10 mouse cellular contexts compared by ENCODE assay signal in genomic region chr8:105621841-105622240, GRCm38 (mm10). TPM values are rescaled to one million over a fixed set of nuclear protein-coding genes. Genes with fewer than 3 reads are reported as not detected.
A peak's percentile ranks its signal among the peaks of the same experiment; 100 is the strongest.
DNase-seq lines count a peak whose midpoint lies in the region; ATAC-seq and TF ChIP-seq lines count a peak whose summit lies in the region.
"Had no signal": no experiment of that assay in that cellular context is flagged by ENCODE, and none has a peak within 500 bp of the region (broad histone marks: within the 10 kb centered on the region; RNA-seq: fewer than 3 reads in every experiment).

No protein-coding gene starts in this region.

- TF ChIP-seq POLR2A in spleen, adult 2 months (IDR thresholded peaks at IDR 0.05; ENCODE audit: low read depth, low read length) = no peak

- H3K27me3 ChIP-seq in heart, embryonic 15.5 days = no peaks in the 10 kb centered on the region
- no peaks in the 10 kb centered on the region for H3K27me3 ChIP-seq in heart, embryonic 11.5 days (ENCODE audit: control insufficient read depth, insufficient read depth, low read length)
- no peaks in the 10 kb centered on the region for H3K27me3 ChIP-seq in spleen, adult 2 months (ENCODE audit: control insufficient read depth, insufficient read depth, low read length)
- H3K27me3 ChIP-seq in hindbrain, postnatal 0 days (ENCODE audit: insufficient read depth, low read length) = no peaks in the 10 kb centered on the region
- no peaks in the 10 kb centered on the region for H3K27me3 ChIP-seq in neural tube, embryonic 15.5 days (replicated peaks)
- H3K27me3 ChIP-seq: embryonic facial prominence, embryonic 12.5 days had no signal

- H3K9me3 ChIP-seq in heart, embryonic 15.5 days (replicated peaks) = no peaks in the 10 kb centered on the region
- H3K9me3 ChIP-seq in heart, embryonic 11.5 days (replicated peaks; ENCODE audit: control insufficient read depth, low read length) = no peaks in the 10 kb centered on the region
- H3K9me3 ChIP-seq in hindbrain, postnatal 0 days (ENCODE audit: low read length) = no peaks in the 10 kb centered on the region
- H3K9me3 ChIP-seq in neural tube, embryonic 15.5 days (replicated peaks) = no peaks in the 10 kb centered on the region
- H3K9me3 ChIP-seq: embryonic facial prominence, embryonic 12.5 days had no signal

- no peak overlapping the region for H3K9ac ChIP-seq in heart, embryonic 15.5 days
- H3K9ac ChIP-seq in heart, embryonic 11.5 days (ENCODE audit: low read depth, low read length) = no peak overlapping the region
- no peak overlapping the region; the same call in 1 of the 2 replicates for H3K9ac ChIP-seq in hindbrain, postnatal 0 days (replicated peaks; ENCODE audit: low read length)
- no peak overlapping the region for H3K9ac ChIP-seq in neural tube, embryonic 15.5 days (replicated peaks)

- no peak for DNase-seq in spleen, adult 2 months (ENCODE audit: low read depth in 1 of 2, low spot score in 2 of 2)
- DNase-seq in spleen, postnatal 4 days (ENCODE audit: low spot score in 2 of 2) = no peak
- peak; percentile 53 for DNase-seq in hindbrain, postnatal 0 days (ENCODE audit: low spot score)
- no peak for DNase-seq in left cerebral cortex, adult 18-20 months (ENCODE audit: low spot score in 2 of 2)
- DNase-seq in adrenal gland, postnatal 14 days = no peak

- H3K36me3 ChIP-seq in heart, embryonic 15.5 days = peaks cover 54% of the 10 kb centered on the region
- H3K36me3 ChIP-seq in heart, embryonic 11.5 days (ENCODE audit: control insufficient read depth, insufficient read depth, low read length) = peaks cover 24% of the 10 kb centered on the region
- peaks cover 27% of the 10 kb centered on the region for H3K36me3 ChIP-seq in spleen, adult 2 months (ENCODE audit: control insufficient read depth, insufficient read depth, low read length)
- H3K36me3 ChIP-seq in hindbrain, postnatal 0 days (ENCODE audit: insufficient read depth, low read length) = peaks cover 50% of the 10 kb centered on the region
- H3K36me3 ChIP-seq in neural tube, embryonic 15.5 days = peaks cover 60% of the 10 kb centered on the region

- H3K27ac ChIP-seq in heart, embryonic 15.5 days = peak overlapping the region; percentile 60
- no peak overlapping the region for H3K27ac ChIP-seq in heart, embryonic 11.5 days (ENCODE audit: low read depth, low read length)
- peak overlapping the region; percentile 76 for H3K27ac ChIP-seq in spleen, adult 2 months (ENCODE audit: insufficient read depth, low read length)
- peak overlapping the region; percentile 65 for H3K27ac ChIP-seq in hindbrain, postnatal 0 days
- H3K27ac ChIP-seq in neural tube, embryonic 15.5 days (replicated peaks) = 0 out of 2 replicates have a peak overlapping the region, but pooled peaks have one; percentile 55

- TF ChIP-seq CTCF in spleen, adult 2 months (IDR thresholded peaks at IDR 0.05; ENCODE audit: extremely low read depth, insufficient read depth, insufficient read length, insufficient replicate concordance) = no peak
- TF ChIP-seq CTCF in hindbrain, postnatal 0 days (IDR thresholded peaks at IDR 0.05; ENCODE audit: low read depth) = no peak

- no peak overlapping the region for H3K4me3 ChIP-seq in heart, embryonic 15.5 days
- no peak overlapping the region for H3K4me3 ChIP-seq in heart, embryonic 11.5 days (ENCODE audit: low read depth, low read length)
- H3K4me3 ChIP-seq in spleen, adult 2 months (ENCODE audit: extremely low read depth, insufficient read depth, insufficient read length) = no peak overlapping the region; the same call in 1 of the 2 replicates
- H3K4me3 ChIP-seq in hindbrain, postnatal 0 days (ENCODE audit: low read length) = no peak overlapping the region
- H3K4me3 ChIP-seq in neural tube, embryonic 15.5 days (replicated peaks) = no peak overlapping the region
- H3K4me3 ChIP-seq: embryonic facial prominence, embryonic 12.5 days had no signal

- peaks cover 25% of the 10 kb centered on the region for H3K4me1 ChIP-seq in heart, embryonic 15.5 days (replicated peaks)
- H3K4me1 ChIP-seq in heart, embryonic 11.5 days (ENCODE audit: control insufficient read depth, insufficient read depth, low read length) = peaks cover 13% of the 10 kb centered on the region
- H3K4me1 ChIP-seq in spleen, adult 2 months (ENCODE audit: control insufficient read depth, insufficient read depth, insufficient read length) = peaks cover 23% of the 10 kb centered on the region
- H3K4me1 ChIP-seq in hindbrain, postnatal 0 days (ENCODE audit: insufficient read depth, low read length) = no peaks in the 10 kb centered on the region
- H3K4me1 ChIP-seq in neural tube, embryonic 15.5 days = peaks cover 21% of the 10 kb centered on the region

- 66% methylated on average over 4 of the region's 4 CpGs for WGBS in heart, embryonic 15.5 days
- WGBS in heart, embryonic 11.5 days (ENCODE audit: insufficient replicate concordance) = 78% methylated on average over 4 of the region's 4 CpGs
- WGBS in spleen, adult 2 months = 59% methylated on average over 4 of the region's 4 CpGs
- WGBS in hindbrain, postnatal 0 days = 14% methylated on average over 4 of the region's 4 CpGs
- WGBS in neural tube, embryonic 15.5 days = 40% methylated on average over 4 of the region's 4 CpGs

- no peak for ATAC-seq in heart, embryonic 15.5 days (replicated peaks; ENCODE audit: insufficient number of reproducible peaks, insufficient read depth, low FRiP score, low read depth)
- no peak for ATAC-seq in heart, embryonic 11.5 days (replicated peaks; ENCODE audit: insufficient number of reproducible peaks, low FRiP score, low TSS enrichment)
- ATAC-seq in hindbrain, postnatal 0 days = no peak
- peak; percentile 6; the same call in 1 of the 2 replicates for ATAC-seq in neural tube, embryonic 15.5 days (ENCODE audit: low FRiP score)

- no peak overlapping the region for H3K4me2 ChIP-seq in heart, embryonic 15.5 days
- no peak overlapping the region for H3K4me2 ChIP-seq in heart, embryonic 11.5 days
- no peak overlapping the region for H3K4me2 ChIP-seq in hindbrain, postnatal 0 days (ENCODE audit: low read depth, low read length)
- no peak overlapping the region for H3K4me2 ChIP-seq in neural tube, embryonic 15.5 days
- H3K4me2 ChIP-seq: embryonic facial prominence, embryonic 12.5 days had no signal

RNA-seq across cellular contexts. Expression of gene Ctcf, which starts 14.5 kb away (rescaled TPM):
- 64.5 and 77.1 TPM in 2 replicates for polyA plus RNA-seq in heart, embryonic 15.5 days (2015; fragmentation: Nextera tagmentation; extraction: Ambion mirVana)
- polyA plus RNA-seq in heart, embryonic 11.5 days (2014; fragmentation: Nextera tagmentation; extraction: Ambion mirVana) = 53.9 and 66.3 TPM in 2 replicates
- 22.1 and 24.5 TPM in 2 replicates for polyA plus RNA-seq in spleen, adult 2 months (2012; rRNA removed)
- total RNA-seq in hindbrain, postnatal 0 days (2014; rRNA removed) = 27.4 and 35.9 TPM in 2 replicates
- polyA plus RNA-seq in hindbrain, postnatal 0 days (2015; fragmentation: Nextera tagmentation; extraction: Ambion mirVana) = 87.4 and 88.1 TPM in 2 replicates
- 87.0 and 113 TPM in 2 replicates for polyA plus RNA-seq in neural tube, embryonic 15.5 days (2015; fragmentation: Nextera tagmentation; extraction: Ambion mirVana)
- 10 to 100 TPM; 68.0 to 68.4 TPM for total RNA-seq in left cerebral cortex, adult 18-20 months (2021)
- 58.4 and 70.4 TPM in 2 replicates for total RNA-seq in adrenal gland, postnatal 14 days (2021)

RNA-seq across cellular contexts. Expression of gene Agrp, which starts 15.4 kb away (rescaled TPM):
- polyA plus RNA-seq in heart, embryonic 15.5 days (2015; fragmentation: Nextera tagmentation; extraction: Ambion mirVana) = 0.24 and 0.29 TPM in 2 replicates
- 0.50 and 0.84 TPM in 2 replicates for polyA plus RNA-seq in heart, embryonic 11.5 days (2014; fragmentation: Nextera tagmentation; extraction: Ambion mirVana)
- polyA plus RNA-seq in spleen, adult 2 months (2012; rRNA removed) = 0.14 TPM in 1 of 2 replicates, not detected in the other
- 2.1 TPM in 1 of 2 replicates, not detected in the other for total RNA-seq in hindbrain, postnatal 0 days (2014; rRNA removed)
- polyA plus RNA-seq in hindbrain, postnatal 0 days (2015; fragmentation: Nextera tagmentation; extraction: Ambion mirVana) = 1.3 and 1.4 TPM in 2 replicates
- polyA plus RNA-seq in neural tube, embryonic 15.5 days (2015; fragmentation: Nextera tagmentation; extraction: Ambion mirVana) = 1.2 and 1.9 TPM in 2 replicates
- not detected for total RNA-seq in left cerebral cortex, adult 18-20 months (2021)
- 0.93 and 1.0 TPM in 2 replicates for total RNA-seq in adrenal gland, postnatal 14 days (2021)
- total RNA-seq: granulocyte monocyte progenitor cell, adult 5-6 weeks had no signal

RNA-seq across cellular contexts. Expression of gene Ripor1, which starts 16.8 kb away (rescaled TPM):
- 27.9 and 36.5 TPM in 2 replicates for polyA plus RNA-seq in heart, embryonic 15.5 days (2015; fragmentation: Nextera tagmentation; extraction: Ambion mirVana)
- polyA plus RNA-seq in heart, embryonic 11.5 days (2014; fragmentation: Nextera tagmentation; extraction: Ambion mirVana) = 23.6 and 27.9 TPM in 2 replicates
- 25.6 and 26.5 TPM in 2 replicates for polyA plus RNA-seq in spleen, adult 2 months (2012; rRNA removed)
- 14.4 and 15.1 TPM in 2 replicates for total RNA-seq in hindbrain, postnatal 0 days (2014; rRNA removed)
- 23.5 and 28.7 TPM in 2 replicates for polyA plus RNA-seq in hindbrain, postnatal 0 days (2015; fragmentation: Nextera tagmentation; extraction: Ambion mirVana)
- polyA plus RNA-seq in neural tube, embryonic 15.5 days (2015; fragmentation: Nextera tagmentation; extraction: Ambion mirVana) = 34.0 and 37.4 TPM in 2 replicates
- total RNA-seq in left cerebral cortex, adult 18-20 months (2021) = 10 to 100 TPM; 70.6 to 84.6 TPM
- 33.9 and 39.8 TPM in 2 replicates for total RNA-seq in adrenal gland, postnatal 14 days (2021)

RNA-seq across cellular contexts. Expression of gene Atp6v0d1, which starts 56.0 kb away (rescaled TPM):
- 50.0 and 63.3 TPM in 2 replicates for polyA plus RNA-seq in heart, embryonic 15.5 days (2015; fragmentation: Nextera tagmentation; extraction: Ambion mirVana)
- 80.7 and 86.3 TPM in 2 replicates for polyA plus RNA-seq in heart, embryonic 11.5 days (2014; fragmentation: Nextera tagmentation; extraction: Ambion mirVana)
- polyA plus RNA-seq in spleen, adult 2 months (2012; rRNA removed) = 68.3 and 72.0 TPM in 2 replicates
- total RNA-seq in hindbrain, postnatal 0 days (2014; rRNA removed) = 231 and 249 TPM in 2 replicates
- polyA plus RNA-seq in hindbrain, postnatal 0 days (2015; fragmentation: Nextera tagmentation; extraction: Ambion mirVana) = 271 and 289 TPM in 2 replicates
- 219 and 243 TPM in 2 replicates for polyA plus RNA-seq in neural tube, embryonic 15.5 days (2015; fragmentation: Nextera tagmentation; extraction: Ambion mirVana)
- 100 to 1,000 TPM; 306 to 326 TPM for total RNA-seq in left cerebral cortex, adult 18-20 months (2021)
- total RNA-seq in adrenal gland, postnatal 14 days (2021) = 90.6 and 97.4 TPM in 2 replicates
